Comparison of ENCODE assay signal across 28 mouse cellular contexts in the genomic region with DNA sequence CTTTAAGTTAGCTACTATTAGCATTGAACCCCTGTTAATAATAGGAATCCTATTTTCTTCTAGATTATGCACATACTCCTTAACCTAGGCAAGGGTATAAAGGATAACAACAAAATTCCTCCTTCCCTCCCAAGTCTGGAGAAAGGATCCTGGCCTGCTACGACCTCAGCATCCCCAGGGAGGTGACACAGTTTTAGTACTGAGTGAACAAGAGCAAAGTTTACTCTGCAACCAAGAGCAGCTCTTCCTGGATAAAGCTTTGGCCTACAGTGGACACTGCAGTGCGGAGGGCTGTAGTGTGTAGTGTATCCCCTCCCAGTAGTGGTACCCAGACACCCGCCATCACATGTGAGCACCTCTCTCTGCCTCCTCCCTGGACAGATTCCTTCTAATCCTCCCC. TPM values are rescaled to one million over a fixed set of nuclear protein-coding genes. Genes with fewer than 3 reads are reported as not detected.
DNase-seq lines count a peak whose midpoint lies in the region; ATAC-seq and TF ChIP-seq lines count a peak whose summit lies in the region.
"Had no signal": no experiment of that assay in that cellular context is flagged by ENCODE, and none has a peak within 500 bp of the region (broad histone marks: within the 10 kb centered on the region; RNA-seq: fewer than 3 reads in every experiment).

No protein-coding gene starts in this region.

- no peak for ATAC-seq in heart, embryonic 12.5 days (ENCODE audit: insufficient number of reproducible peaks, low FRiP score)
- ATAC-seq in CD4-positive, CD25-positive, alpha-beta regulatory T cell, adult 4 months, result no peak
- ATAC-seq: forebrain, embryonic 15.5 days; intestine, embryonic 16.5 days; midbrain, embryonic 16.5 days had no signal

- H3K27me3 ChIP-seq in heart, embryonic 12.5 days (replicated peaks), result no peaks in the 10 kb centered on the region
- H3K27me3 ChIP-seq: embryonic facial prominence, embryonic 13.5 days; forebrain, embryonic 15.5 days; heart, embryonic 13.5 days; hindbrain, embryonic 13.5 days; limb, embryonic 12.5 days; liver, embryonic 15.5 days; neural tube, embryonic 12.5 days had no signal

- no peak overlapping the region for H3K4me3 ChIP-seq in gastrocnemius, adult 2 months
- H3K4me3 ChIP-seq in heart, embryonic 12.5 days, result no peak overlapping the region
- H3K4me3 ChIP-seq: embryonic facial prominence, embryonic 13.5 days; forebrain, embryonic 10.5 days; forebrain, embryonic 15.5 days; heart, embryonic 13.5 days; hindbrain, embryonic 13.5 days; limb, embryonic 12.5 days; liver, embryonic 15.5 days; neural tube, embryonic 12.5 days had no signal

- H3K9me3 ChIP-seq in heart, embryonic 12.5 days (replicated peaks), result no peaks in the 10 kb centered on the region
- H3K9me3 ChIP-seq: forebrain, embryonic 10.5 days; forebrain, embryonic 15.5 days; heart, embryonic 13.5 days; hindbrain, embryonic 13.5 days; limb, embryonic 12.5 days; liver, embryonic 15.5 days; neural tube, embryonic 12.5 days had no signal

- no peak for TF ChIP-seq CTCF in gastrocnemius, adult 2 months (IDR thresholded peaks at IDR 0.05)

- H3K4me1 ChIP-seq in heart, embryonic 12.5 days (replicated peaks), result peaks cover 12% of the 10 kb centered on the region
- H3K4me1 ChIP-seq: embryonic facial prominence, embryonic 13.5 days; forebrain, embryonic 10.5 days; forebrain, embryonic 15.5 days; hindbrain, embryonic 13.5 days; limb, embryonic 12.5 days; liver, embryonic 15.5 days; neural tube, embryonic 12.5 days had no signal

- DNase-seq in gastrocnemius, adult 2 months, result peak; percentile 52
- DNase-seq in gastrocnemius, postnatal 10 days, result no peak
- DNase-seq in heart, postnatal 10 days, result peak; percentile 39 to 51
- peak; percentile 49 for DNase-seq in gastrocnemius, postnatal 14 days
- no peak for DNase-seq in urinary bladder, postnatal 14 days (ENCODE audit: low spot score)
- DNase-seq: adrenal gland, postnatal 25 days; cerebellum, adult 18-20 months; cerebellum, postnatal 10 days; kidney, postnatal 14 days; layer of hippocampus, adult 9-11 months; lung, embryonic 14.5 days; lung, postnatal 14 days; right cerebral cortex, adult 18-20 months; thymus, adult 18-20 months; thymus, postnatal 25 days had no signal

- no peak overlapping the region for H3K27ac ChIP-seq in gastrocnemius, adult 2 months
- no peak overlapping the region for H3K27ac ChIP-seq in heart, embryonic 12.5 days (ENCODE audit: poor library complexity, severe bottlenecking)
- H3K27ac ChIP-seq: embryonic facial prominence, embryonic 13.5 days; forebrain, embryonic 10.5 days; forebrain, embryonic 15.5 days; heart, embryonic 13.5 days; hindbrain, embryonic 13.5 days; limb, embryonic 12.5 days; liver, embryonic 15.5 days; neural tube, embryonic 12.5 days; stomach, postnatal 0 days had no signal

- no peak overlapping the region for H3K4me2 ChIP-seq in heart, embryonic 12.5 days
- H3K4me2 ChIP-seq: embryonic facial prominence, embryonic 13.5 days; forebrain, embryonic 15.5 days; heart, embryonic 13.5 days; hindbrain, embryonic 13.5 days; limb, embryonic 12.5 days; liver, embryonic 15.5 days; lung, embryonic 14.5 days; neural tube, embryonic 12.5 days had no signal

- H3K9ac ChIP-seq in heart, embryonic 12.5 days, result no peak overlapping the region
- H3K9ac ChIP-seq: embryonic facial prominence, embryonic 13.5 days; forebrain, embryonic 15.5 days; heart, embryonic 13.5 days; hindbrain, embryonic 13.5 days; limb, embryonic 12.5 days; liver, embryonic 15.5 days; lung, embryonic 14.5 days; neural tube, embryonic 12.5 days had no signal

- intact Hi-C loops in gastrocnemius, adult 2 months (cut with DNase I), result no loop called here
- intact Hi-C loops in heart, postnatal 10 days (cut with DNase I), result no loop called here
- intact Hi-C loops in gastrocnemius, postnatal 14 days (cut with DNase I; ENCODE audit: low total_unique reads), result no loop called here

- H3K36me3 ChIP-seq in heart, embryonic 12.5 days, result no peaks in the 10 kb centered on the region
- H3K36me3 ChIP-seq: embryonic facial prominence, embryonic 13.5 days; forebrain, embryonic 10.5 days; forebrain, embryonic 15.5 days; heart, embryonic 13.5 days; hindbrain, embryonic 13.5 days; limb, embryonic 12.5 days; liver, embryonic 15.5 days; neural tube, embryonic 12.5 days had no signal

- WGBS in heart, embryonic 12.5 days, result 89% methylated on average over 3 of the region's 3 CpGs

RNA-seq across cellular contexts. Expression of gene Adcy3, which starts 19.1 kb away (rescaled TPM):
- total RNA-seq in gastrocnemius, adult 2 months (2021), result 1 to 10 TPM; 1.0 to 2.0 TPM
- total RNA-seq in gastrocnemius, postnatal 10 days (2021), result 1 to 10 TPM; 4.1 to 8.5 TPM
- total RNA-seq in heart, postnatal 10 days (2021), result 10 to 100 TPM in 1 of 2 experiments, 1 to 10 TPM in 1; 7.1 to 20.2 TPM
- polyA plus RNA-seq in heart, embryonic 12.5 days (2016; fragmentation: Nextera tagmentation; extraction: Ambion mirVana), result 7.4 and 7.8 TPM in 2 replicates
- total RNA-seq in gastrocnemius, postnatal 14 days (2021), result 1 to 10 TPM; 3.1 to 3.9 TPM
- 1 to 10 TPM; 3.8 to 5.3 TPM for polyA plus RNA-seq in CD4-positive, CD25-positive, alpha-beta regulatory T cell, adult 4 months (2017; shearing (Covaris generic))

Comparison
In these comparisons a context has a peak if more than half of its experiments do, and no peak if none do; other contexts are left out.
1. DNase-seq: peak in gastrocnemius, adult 2 months (single experiment), heart, postnatal 10 days (2 of 2) and gastrocnemius, postnatal 14 days (single experiment); none in gastrocnemius, postnatal 10 days (single experiment) and urinary bladder, postnatal 14 days (single experiment).